Mouse (Mus musculus): ENCODE measurements at regions not wholly inside any gene's neighbourhood (a gene's known extent, or its start where the extent isn't known, plus 50 kb on each side); places are given as distances from the start of the nearest gene placed in this dataset.

DNA sequence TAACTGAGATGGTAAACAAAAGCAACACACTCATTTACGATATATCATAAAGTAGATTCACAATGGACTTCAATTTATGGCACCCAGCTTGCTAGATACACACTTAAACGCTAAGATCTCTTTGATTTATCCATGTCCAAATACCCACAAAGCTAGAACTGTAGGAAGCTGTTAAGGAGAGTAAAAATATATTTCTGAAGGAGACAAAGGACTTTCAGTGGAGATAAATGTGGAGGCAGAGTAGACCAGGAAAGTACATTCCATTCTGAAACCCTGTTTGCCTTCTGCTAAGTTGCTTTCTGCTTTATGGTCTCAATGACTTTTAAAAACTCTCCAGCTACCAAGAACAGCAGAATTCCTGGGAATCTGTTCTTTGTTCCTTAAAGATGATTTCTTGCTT lies 701.3 kb upstream of the Pkdcc start:
- TF ChIP-seq CTCF (IDR thresholded peaks at IDR 0.05; ENCODE audit: low read depth, low read length), result no peak
- no peak for TF ChIP-seq POLR2AphosphoS5 (IDR thresholded peaks at IDR 0.05; ENCODE audit: insufficient replicate concordance, low read depth, low read length)
